Mouse (Mus musculus) forebrain, embryonic 14.5 days (tissue): ENCODE measurements around the gene Zkscan5. TPM values are rescaled to one million over a fixed set of nuclear protein-coding genes. Genes with fewer than 3 reads are reported as not detected.
A peak's percentile ranks its signal among the peaks of the same experiment; 100 is the strongest.

Experiments
- ATAC-seq: fragments of 200-750 bp; cut with Nextera tagmentation; 2 replicates; pipeline ENCODE4 v1.8.0; 2017; ENCODE audit warnings: mild to moderate bottlenecking, moderate library complexity
- DNase-seq: peaks from one replicate; pipeline ENCODE4 v3.0.0-alpha.2; 2015; ENCODE audit warnings: low spot score
- H3K27ac ChIP-seq: fragments of 300-500 bp; sonication (generic); 2 replicates; pipeline ENCODE4 v1.5.1; 2014; ENCODE audit warnings: low read depth, mild to moderate bottlenecking, control low read depth, low read length, moderate library complexity
- H3K27me3 ChIP-seq: fragments of 300-500 bp; sonication (generic); replicated peaks from 2 replicates; pipeline ENCODE4 v1.6.1; 2014; ENCODE audit warnings: low read length, control low read depth, mixed read lengths; ENCODE audit not compliant: control insufficient read depth, insufficient read depth
- H3K36me3 ChIP-seq: fragments of 300-500 bp; sonication (generic); 2 replicates; pipeline ENCODE4 v1.6.1; 2014; ENCODE audit warnings: low read length, control low read depth; ENCODE audit not compliant: control insufficient read depth, insufficient read depth
- H3K4me1 ChIP-seq: fragments of 300-500 bp; sonication (generic); 2 replicates; pipeline ENCODE4 v1.6.1; 2014; ENCODE audit warnings: antibody characterized with exemption, low read length, control low read depth; ENCODE audit not compliant: control insufficient read depth, insufficient read depth
- H3K4me2 ChIP-seq: fragments of 300-500 bp; sonication (generic); 2 replicates; pipeline ENCODE4 v1.6.1; 2014; ENCODE audit warnings: mild to moderate bottlenecking, control low read depth, low read length
- H3K4me3 ChIP-seq: fragments of 300-500 bp; sonication (generic); 2 replicates; pipeline ENCODE4 v1.5.1; 2014; ENCODE audit warnings: low read depth, low read length, control low read depth
- H3K9ac ChIP-seq: fragments of 300-500 bp; sonication (generic); 2 replicates; pipeline ENCODE4 v1.6.1; 2014; ENCODE audit warnings: mild to moderate bottlenecking, low read length, control low read depth, moderate library complexity
- H3K9me3 ChIP-seq: fragments of 300-500 bp; sonication (generic); replicated peaks from 2 replicates; pipeline ENCODE4 v1.6.1; 2016; ENCODE audit warnings: low read length, control low read depth, mixed read lengths; ENCODE audit not compliant: control insufficient read depth
- WGBS: fragments of 180-500 bp; shearing (Covaris S2); extraction: QIAGEN DNeasy Blood & Tissue Kit; methylation state at CpG from one replicate; pipeline ENCODE4 v1.1.7; 2014; 5-methylcytosine and 5-hydroxymethylcytosine counted together
- polyA plus RNA-seq: library from polyadenylated mRNA; unstranded; fragments of >200 nt; fragmentation: Nextera tagmentation; extraction: Ambion mirVana; gene quantifications from 2 replicates; pipeline ENCODE4 v1.2.1, GENCODE M21; 2014

Zkscan5 gene
- polyA plus RNA-seq: 17.7 and 17.8 TPM in 2 replicates

- DNase-seq (peak; percentile 99), ATAC-seq (peak; percentile 96)
- H3K9me3 ChIP-seq: no peaks in the 10 kb centered on the region
- peaks cover 18% of the 10 kb centered on the region for H3K4me1 ChIP-seq
- peak within 1 kb of the TSS; percentile 71 for H3K9ac ChIP-seq
- H3K36me3 ChIP-seq: no peaks in the 10 kb centered on the region
- H3K27ac ChIP-seq: peak within 1 kb of the TSS; percentile 88
- 0% methylated on average over 22 of the region's 22 CpGs for WGBS
- peak within 1 kb of the TSS; percentile 67 for H3K4me2 ChIP-seq
- peak within 1 kb of the TSS; percentile 57 for H3K4me3 ChIP-seq
- no peaks in the 10 kb centered on the region for H3K27me3 ChIP-seq
Measured at GRCm38 (mm10) chr5:145203936-145204691, at the start of gene Zkscan5. TSS of gene Zkscan5 (plus strand) at chr5:145204562.

GRCm38 (mm10) chr5:145161361-145161760 lies 43.0 kb upstream of the Zkscan5 start:
- Histone ChIP-seq H3K4me1 (peaks cover 6% of the 10 kb centered on the region), H3K9ac (no peak overlapping the region), H3K27me3 (no peaks in the 10 kb centered on the region), H3K27ac (no peak overlapping the region), H3K4me3 (no peak overlapping the region), H3K4me2 (no peak overlapping the region), H3K36me3 (peaks cover 70% of the 10 kb centered on the region), H3K9me3 (no peaks in the 10 kb centered on the region)
- no peak for ATAC-seq
- 94% methylated on average over 14 of the region's 14 CpGs for WGBS
- DNase-seq: no peak

GRCm38 (mm10) chr5:145164710-145165109 lies 39.7 kb upstream of the Zkscan5 start:
- H3K36me3 ChIP-seq: peaks cover 46% of the 10 kb centered on the region
- DNase-seq (no peak), ATAC-seq (no peak)
- no peaks in the 10 kb centered on the region for H3K27me3 ChIP-seq
- 76% methylated on average over 3 of the region's 3 CpGs for WGBS
- H3K4me3 ChIP-seq: no peak overlapping the region
- H3K9ac ChIP-seq: no peak overlapping the region
- no peak overlapping the region for H3K27ac ChIP-seq
- H3K4me2 ChIP-seq: no peak overlapping the region
- H3K9me3 ChIP-seq: no peaks in the 10 kb centered on the region
- peaks cover 15% of the 10 kb centered on the region for H3K4me1 ChIP-seq

GRCm38 (mm10) chr5:145165184-145165583 lies 39.2 kb upstream of the Zkscan5 start:
- DNase-seq: no peak
- H3K9me3 ChIP-seq: no peaks in the 10 kb centered on the region

DNA sequence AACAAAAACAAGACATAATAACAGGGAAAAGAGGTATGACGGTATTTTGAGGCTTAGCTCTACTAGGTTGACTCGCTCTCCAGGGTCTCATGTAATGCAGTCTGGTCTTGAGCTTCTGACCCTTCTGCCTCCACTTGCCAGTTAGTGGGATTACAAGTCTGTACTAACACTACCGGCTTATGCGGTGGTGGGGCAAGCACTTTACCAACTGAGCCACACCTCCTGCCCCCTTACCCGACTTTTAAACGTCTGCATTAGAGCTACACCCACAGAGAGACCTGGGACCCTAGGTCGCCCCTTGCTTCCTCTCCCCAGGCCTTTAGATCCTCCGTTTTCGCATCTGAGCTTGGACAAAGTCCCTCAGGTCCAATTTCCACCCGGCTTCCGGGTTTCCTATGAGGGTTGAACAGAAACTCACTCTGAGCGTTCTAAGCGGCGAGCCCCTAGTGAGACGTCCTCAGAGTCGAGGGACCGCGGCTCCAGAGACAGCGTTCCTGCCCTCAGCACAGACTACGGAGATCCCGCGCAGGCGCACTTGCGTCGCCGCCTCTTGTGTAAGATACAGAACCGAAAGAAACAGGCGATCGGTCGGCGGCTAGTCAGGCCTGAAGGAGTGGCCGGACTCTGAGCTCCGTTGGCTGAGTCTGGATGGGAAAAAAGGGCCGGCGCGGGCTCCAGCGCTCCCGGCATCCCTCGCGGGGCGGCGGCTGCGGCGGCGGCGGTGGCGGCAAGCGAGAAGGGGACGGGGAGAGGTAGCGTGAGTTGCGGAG lies 37.6 kb upstream of the Zkscan5 start, which contains the start of the genes Ptcd1 and Cpsf4:
Gene Ptcd1 (minus strand): TSS at position 573 of the 770 bp plus-strand sequence.
Gene Cpsf4 (plus strand): TSS at position 678 of the 770 bp plus-strand sequence.
- peak within 1 kb of the TSS; percentile 93 for H3K9ac ChIP-seq
- peak within 1 kb of the TSS; percentile 77 for H3K27ac ChIP-seq
- peak within 1 kb of the TSS; percentile 88 for H3K4me3 ChIP-seq
- no peaks in the 10 kb centered on the region for H3K9me3 ChIP-seq
- WGBS: under 1% methylated on average over 43 of the region's 51 CpGs
- ATAC-seq (peak; percentile 97), DNase-seq (peak; percentile 100)
- no peaks in the 10 kb centered on the region for H3K27me3 ChIP-seq
- H3K4me1 ChIP-seq: peaks cover 15% of the 10 kb centered on the region
- H3K4me2 ChIP-seq: peak within 1 kb of the TSS; percentile 91
- H3K36me3 ChIP-seq: peaks cover 44% of the 10 kb centered on the region

More at GRCm38 (mm10) chr5:145165184-145165583, 39.2 kb upstream of the Zkscan5 start:
- Histone ChIP-seq H3K36me3 (peaks cover 42% of the 10 kb centered on the region), H3K9ac (no peak overlapping the region), H3K27me3 (no peaks in the 10 kb centered on the region), H3K4me3 (no peak overlapping the region), H3K4me2 (no peak overlapping the region), H3K27ac (no peak overlapping the region), H3K4me1 (peaks cover 15% of the 10 kb centered on the region)
- 90% methylated on average over 15 of the region's 15 CpGs for WGBS
- no peak for ATAC-seq

- WGBS: under 1% methylated on average over 26 of the region's 28 CpGs
- H3K36me3 ChIP-seq: peaks cover 49% of the 10 kb centered on the region
- peak overlapping the region; percentile 88 for H3K4me3 ChIP-seq
- ATAC-seq (peak; percentile 71), DNase-seq (no peak)
- peaks cover 15% of the 10 kb centered on the region for H3K4me1 ChIP-seq
- peak overlapping the region; percentile 93 for H3K9ac ChIP-seq
- peak overlapping the region; percentile 91 for H3K4me2 ChIP-seq
- H3K27me3 ChIP-seq: no peaks in the 10 kb centered on the region
- H3K9me3 ChIP-seq: no peaks in the 10 kb centered on the region
- peak overlapping the region; percentile 58 for H3K27ac ChIP-seq
Measured at GRCm38 (mm10) chr5:145167306-145167661, 37.1 kb upstream of the Zkscan5 start.

DNA sequence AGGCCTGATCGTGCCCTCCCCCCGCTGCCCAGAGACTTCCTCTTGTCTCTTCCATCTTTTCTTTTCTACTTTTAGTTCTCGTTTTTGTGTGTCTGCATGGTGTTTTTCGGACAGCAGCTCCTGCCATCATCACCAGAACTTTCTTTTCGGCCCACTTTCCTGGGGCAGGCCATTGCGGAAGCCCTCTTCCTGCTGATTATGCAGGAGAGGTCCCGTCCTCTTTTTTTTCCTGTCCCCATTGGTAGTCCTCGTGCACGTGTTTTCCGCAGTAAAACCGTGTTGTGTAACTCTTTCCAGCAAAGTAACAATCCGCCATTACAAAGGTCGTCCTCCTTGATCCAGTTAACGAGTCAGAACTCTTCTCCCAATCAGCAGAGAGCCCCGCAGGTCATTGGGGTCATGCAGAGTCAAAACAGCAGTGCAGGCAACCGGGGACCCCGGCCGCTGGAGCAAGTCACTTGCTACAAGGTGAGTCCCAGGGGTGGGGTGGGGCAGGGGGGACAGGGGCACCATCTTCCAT lies 25.8 kb upstream of the Zkscan5 start:
- 83% methylated on average over 18 of the region's 18 CpGs for WGBS
- no peak for ATAC-seq
- Histone ChIP-seq H3K27me3 (no peaks in the 10 kb centered on the region), H3K36me3 (peaks cover 100% of the 10 kb centered on the region), H3K4me2 (no peak overlapping the region), H3K9ac (no peak overlapping the region), H3K4me1 (no peaks in the 10 kb centered on the region), H3K9me3 (no peaks in the 10 kb centered on the region), H3K4me3 (no peak overlapping the region), H3K27ac (no peak overlapping the region)
- DNase-seq: no peak

- DNase-seq: no peak
- no peak overlapping the region for H3K4me2 ChIP-seq
- peaks cover 4% of the 10 kb centered on the region for H3K4me1 ChIP-seq
- no peak for ATAC-seq
- H3K27me3 ChIP-seq: no peaks in the 10 kb centered on the region
- no peak overlapping the region for H3K27ac ChIP-seq
- no peak overlapping the region for H3K4me3 ChIP-seq
- no peaks in the 10 kb centered on the region for H3K9me3 ChIP-seq
- H3K36me3 ChIP-seq: peaks cover 72% of the 10 kb centered on the region
- WGBS: 96% methylated on average over 2 of the region's 2 CpGs
- no peak overlapping the region for H3K9ac ChIP-seq
Measured at GRCm38 (mm10) chr5:145185244-145185643, 19.1 kb upstream of the Zkscan5 start.
